Mouse (Mus musculus) spleen, postnatal 14 days (tissue): Measurements from ENCODE around the gene Gm13539.

Source experiments
- DNase-seq, 2 experiments: peaks; one replicate each; pipeline ENCODE4 v3.0.0; 2021 to 2022; ENCODE audit warnings: low spot score in 2 of 2

Gm13539 gene

DNA sequence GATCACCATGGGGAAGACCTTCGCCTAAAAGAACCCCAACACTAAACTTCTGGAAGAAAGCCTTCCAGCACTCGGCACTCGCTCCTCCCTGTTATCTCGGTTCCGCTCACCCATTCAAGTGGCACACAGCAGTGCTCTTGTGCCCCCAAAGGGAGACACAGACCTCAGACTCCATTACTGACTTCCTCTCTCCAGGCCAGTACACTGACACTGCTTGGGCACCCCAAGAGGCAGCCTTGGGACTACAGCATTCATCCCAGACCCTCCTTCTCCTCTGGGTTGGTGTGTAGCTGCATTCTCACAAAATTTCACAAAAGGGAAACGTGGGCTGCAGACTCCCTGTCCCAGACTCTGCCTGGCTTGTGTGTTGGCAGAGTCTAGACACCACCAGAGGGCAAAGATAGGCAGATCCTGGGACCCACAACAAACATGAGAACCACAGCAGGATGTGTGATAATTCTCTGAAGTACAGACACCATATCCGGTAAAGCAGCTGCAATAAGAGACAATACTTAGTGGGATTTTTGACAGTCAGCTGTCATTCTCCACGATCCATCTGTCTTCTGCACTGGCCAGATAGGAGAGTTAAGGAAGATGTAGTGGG, 46.4 kb downstream of the Gm13539 start:
- no peak for DNase-seq

DNA sequence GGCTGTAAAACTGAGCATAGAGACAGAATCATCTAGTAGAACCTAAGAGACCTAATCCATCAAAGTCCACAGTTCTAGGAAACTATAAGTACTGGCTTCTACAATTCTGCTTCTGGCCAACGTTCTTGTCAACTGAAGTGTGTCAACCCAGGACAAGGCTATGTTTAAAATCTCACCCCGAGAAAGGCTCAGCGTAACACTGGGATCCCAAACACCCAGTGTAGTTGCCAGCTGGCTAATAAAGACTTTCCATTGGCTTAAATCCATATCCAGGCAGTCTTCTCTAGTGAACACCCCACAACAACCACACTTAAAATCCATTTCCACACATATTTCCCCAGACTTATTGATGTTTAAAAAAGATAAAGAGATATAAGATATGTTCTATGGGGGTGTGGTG, 48.7 kb downstream of the Gm13539 start:
- no peak for DNase-seq

DNA sequence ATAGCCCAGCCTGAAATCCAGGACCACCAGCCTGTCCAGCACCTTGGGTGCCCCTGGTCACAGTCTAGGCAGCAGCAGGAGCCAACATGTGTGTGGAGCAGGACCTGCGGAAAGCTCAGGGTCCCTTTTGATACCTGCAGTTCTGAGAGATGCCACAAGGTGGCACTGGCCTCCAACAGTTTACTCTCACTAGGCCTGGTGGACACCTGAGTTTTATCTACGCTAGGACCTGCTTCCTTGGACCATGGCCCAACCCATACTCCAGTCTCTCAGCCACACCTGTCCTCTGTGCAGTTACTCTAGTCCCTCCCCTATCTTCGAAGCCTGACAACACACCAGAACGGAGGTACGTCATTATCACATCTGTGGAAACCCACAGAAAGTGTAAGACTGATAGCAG, 54.2 kb downstream of the Gm13539 start:
- peak; percentile 18 to 55 for DNase-seq
